Mouse (Mus musculus): ENCODE data around the gene Txndc12. TPM values are rescaled to one million over a fixed set of nuclear protein-coding genes. Genes with fewer than 3 reads are reported as not detected.

Txndc12 gene
- polyA plus RNA-seq, 1 experiment, result 25.3 TPM

- 92% methylated on average over 9 of the region's 9 CpGs for WGBS
- no peak for TF ChIP-seq CTCF (conservative IDR thresholded peaks at IDR 0.05; ENCODE audit: insufficient read depth, insufficient read length, low read depth, low read length)
- no peak for TF ChIP-seq POLR2A (IDR thresholded peaks at IDR 0.05; ENCODE audit: low read depth, low read length)
- Histone ChIP-seq H3K4me1 (ENCODE audit: control insufficient read depth, insufficient read depth, low read length) (no peaks in the 10 kb centered on the region), H3K27ac (ENCODE audit: insufficient read depth, low read depth, low read length) (no peak overlapping the region), H3K4me3 (ENCODE audit: insufficient read depth, low read depth, low read length) (no peak overlapping the region), H3K36me3 (ENCODE audit: control insufficient read depth, insufficient read depth, low read length) (no peaks in the 10 kb centered on the region), H3K27me3 (replicated peaks; ENCODE audit: control insufficient read depth, insufficient read depth, low read length) (no peaks in the 10 kb centered on the region)
- DNase-seq, result no peak
Observed at GRCm38 (mm10) chr4:108903346-108903745, 68.9 kb downstream of the Txndc12 start.

GRCm38 (mm10) chr4:108904076-108904475 lies 69.7 kb downstream of the Txndc12 start:
- Histone ChIP-seq H3K4me3 (ENCODE audit: insufficient read depth, low read depth, low read length) (no peak overlapping the region), H3K36me3 (ENCODE audit: control insufficient read depth, insufficient read depth, low read length) (no peaks in the 10 kb centered on the region), H3K27me3 (replicated peaks; ENCODE audit: control insufficient read depth, insufficient read depth, low read length) (no peaks in the 10 kb centered on the region), H3K4me1 (ENCODE audit: control insufficient read depth, insufficient read depth, low read length) (no peaks in the 10 kb centered on the region), H3K27ac (ENCODE audit: insufficient read depth, low read depth, low read length) (no peak overlapping the region)
- no peak for DNase-seq
- TF ChIP-seq POLR2A (IDR thresholded peaks at IDR 0.05; ENCODE audit: low read depth, low read length), result no peak
- no peak for TF ChIP-seq CTCF (conservative IDR thresholded peaks at IDR 0.05; ENCODE audit: insufficient read depth, insufficient read length, low read depth, low read length)
- 50% methylated on average over 6 of the region's 6 CpGs for WGBS

GRCm38 (mm10) chr4:108904790-108905189 lies 70.4 kb downstream of the Txndc12 start:
- H3K4me3 ChIP-seq (ENCODE audit: insufficient read depth, low read depth, low read length), result no peak overlapping the region
- H3K36me3 ChIP-seq (ENCODE audit: control insufficient read depth, insufficient read depth, low read length), result no peaks in the 10 kb centered on the region
- 93% methylated on average over 10 of the region's 10 CpGs for WGBS
- no peak for TF ChIP-seq POLR2A (IDR thresholded peaks at IDR 0.05; ENCODE audit: low read depth, low read length)
- TF ChIP-seq CTCF (conservative IDR thresholded peaks at IDR 0.05; ENCODE audit: insufficient read depth, insufficient read length, low read depth, low read length), result no peak
- H3K27ac ChIP-seq (ENCODE audit: insufficient read depth, low read depth, low read length), result no peak overlapping the region
- no peaks in the 10 kb centered on the region for H3K27me3 ChIP-seq (replicated peaks; ENCODE audit: control insufficient read depth, insufficient read depth, low read length)
- DNase-seq, result no peak
- H3K4me1 ChIP-seq (ENCODE audit: control insufficient read depth, insufficient read depth, low read length), result no peaks in the 10 kb centered on the region

- no peak for DNase-seq
- Histone ChIP-seq H3K27ac (ENCODE audit: insufficient read depth, low read depth, low read length) (no peak overlapping the region), H3K4me3 (ENCODE audit: insufficient read depth, low read depth, low read length) (no peak overlapping the region), H3K27me3 (replicated peaks; ENCODE audit: control insufficient read depth, insufficient read depth, low read length) (no peaks in the 10 kb centered on the region), H3K36me3 (ENCODE audit: control insufficient read depth, insufficient read depth, low read length) (no peaks in the 10 kb centered on the region), H3K4me1 (ENCODE audit: control insufficient read depth, insufficient read depth, low read length) (no peaks in the 10 kb centered on the region)
- TF ChIP-seq CTCF (conservative IDR thresholded peaks at IDR 0.05; ENCODE audit: insufficient read depth, insufficient read length, low read depth, low read length) (no peak), POLR2A (IDR thresholded peaks at IDR 0.05; ENCODE audit: low read depth, low read length) (no peak)
- WGBS, result 31% methylated on average over 6 of the region's 6 CpGs
Observed at GRCm38 (mm10) chr4:108905859-108906258, 71.5 kb downstream of the Txndc12 start.

GRCm38 (mm10) chr4:108907475-108907874 lies 73.1 kb downstream of the Txndc12 start:
- no peak overlapping the region for H3K27ac ChIP-seq (ENCODE audit: insufficient read depth, low read depth, low read length)

GRCm38 (mm10) chr4:108909872-108910425 lies 75.5 kb downstream of the Txndc12 start:
- Histone ChIP-seq H3K4me3 (ENCODE audit: insufficient read depth, low read depth, low read length) (no peak overlapping the region), H3K4me1 (ENCODE audit: control insufficient read depth, insufficient read depth, low read length) (no peaks in the 10 kb centered on the region), H3K27me3 (replicated peaks; ENCODE audit: control insufficient read depth, insufficient read depth, low read length) (no peaks in the 10 kb centered on the region), H3K36me3 (ENCODE audit: control insufficient read depth, insufficient read depth, low read length) (no peaks in the 10 kb centered on the region), H3K27ac (ENCODE audit: insufficient read depth, low read depth, low read length) (no peak overlapping the region)
- DNase-seq, result no peak
- WGBS, result 53% methylated on average over 8 of the region's 8 CpGs
- TF ChIP-seq CTCF (conservative IDR thresholded peaks at IDR 0.05; ENCODE audit: insufficient read depth, insufficient read length, low read depth, low read length), result no peak
- TF ChIP-seq POLR2A (IDR thresholded peaks at IDR 0.05; ENCODE audit: low read depth, low read length), result no peak

More at GRCm38 (mm10) chr4:108907475-108907874, 73.1 kb downstream of the Txndc12 start:
- Histone ChIP-seq H3K4me3 (ENCODE audit: insufficient read depth, low read depth, low read length) (no peak overlapping the region), H3K4me1 (ENCODE audit: control insufficient read depth, insufficient read depth, low read length) (no peaks in the 10 kb centered on the region), H3K36me3 (ENCODE audit: control insufficient read depth, insufficient read depth, low read length) (no peaks in the 10 kb centered on the region), H3K27me3 (replicated peaks; ENCODE audit: control insufficient read depth, insufficient read depth, low read length) (no peaks in the 10 kb centered on the region)
- no peak for DNase-seq
- TF ChIP-seq CTCF (conservative IDR thresholded peaks at IDR 0.05; ENCODE audit: insufficient read depth, insufficient read length, low read depth, low read length) (no peak), POLR2A (IDR thresholded peaks at IDR 0.05; ENCODE audit: low read depth, low read length) (no peak)

Other genes starting within 250 kb of the Txndc12 start
- gene Cc2d1b, start 214.7 kb upstream of the Txndc12 start, polyA plus RNA-seq (2012; rRNA removed), result 26.4 and 29.2 TPM in 2 replicates
- gene 3110021N24Rik, start 115.0 kb upstream of the Txndc12 start, polyA plus RNA-seq (2012; rRNA removed), result 0.05 and 0.16 TPM in 2 replicates
- 5.2 and 6.5 TPM in 2 replicates for gene Zfyve9, start 53.8 kb upstream of the Txndc12 start, polyA plus RNA-seq (2012; rRNA removed)
- gene Btf3l4, start 987 bp upstream of the Txndc12 start, polyA plus RNA-seq (2012; rRNA removed), result 12.7 and 16.7 TPM in 2 replicates
- gene Kti12, start 13.2 kb downstream of the Txndc12 start, polyA plus RNA-seq (2012; rRNA removed), result 27.3 and 28.6 TPM in 2 replicates
- gene A730015C16Rik, start 14.0 kb downstream of the Txndc12 start, polyA plus RNA-seq (2012; rRNA removed), result 0.15 TPM in 1 of 2 replicates, not detected in the other
- 20.3 and 22.2 TPM in 2 replicates for gene Rab3b, start 44.5 kb downstream of the Txndc12 start, polyA plus RNA-seq (2012; rRNA removed)
- gene Nrd1, start 166.1 kb downstream of the Txndc12 start, polyA plus RNA-seq (2012; rRNA removed), result 38.5 and 50.5 TPM in 2 replicates